Mouse (Mus musculus) testis, adult 2 months (tissue): ENCODE results near the gene BC035044.

Experiments used
- CTCF ChIP-seq: fragments of 200-500 bp; IDR thresholded peaks from 2 replicates; pipeline ENCODE4 v1.5.1; 2012; ENCODE audit warnings: low read depth, mild to moderate bottlenecking, inconsistent platforms, low read length, moderate library complexity; ENCODE audit not compliant: control insufficient read depth, insufficient read depth, insufficient replicate concordance
- POLR2A ChIP-seq: fragments of 200-500 bp; IDR thresholded peaks from 2 replicates; pipeline ENCODE4 v1.6.1; 2012; ENCODE audit warnings: low read depth, mild to moderate bottlenecking, inconsistent platforms, low read length, moderate library complexity; ENCODE audit not compliant: control insufficient read depth

DNA sequence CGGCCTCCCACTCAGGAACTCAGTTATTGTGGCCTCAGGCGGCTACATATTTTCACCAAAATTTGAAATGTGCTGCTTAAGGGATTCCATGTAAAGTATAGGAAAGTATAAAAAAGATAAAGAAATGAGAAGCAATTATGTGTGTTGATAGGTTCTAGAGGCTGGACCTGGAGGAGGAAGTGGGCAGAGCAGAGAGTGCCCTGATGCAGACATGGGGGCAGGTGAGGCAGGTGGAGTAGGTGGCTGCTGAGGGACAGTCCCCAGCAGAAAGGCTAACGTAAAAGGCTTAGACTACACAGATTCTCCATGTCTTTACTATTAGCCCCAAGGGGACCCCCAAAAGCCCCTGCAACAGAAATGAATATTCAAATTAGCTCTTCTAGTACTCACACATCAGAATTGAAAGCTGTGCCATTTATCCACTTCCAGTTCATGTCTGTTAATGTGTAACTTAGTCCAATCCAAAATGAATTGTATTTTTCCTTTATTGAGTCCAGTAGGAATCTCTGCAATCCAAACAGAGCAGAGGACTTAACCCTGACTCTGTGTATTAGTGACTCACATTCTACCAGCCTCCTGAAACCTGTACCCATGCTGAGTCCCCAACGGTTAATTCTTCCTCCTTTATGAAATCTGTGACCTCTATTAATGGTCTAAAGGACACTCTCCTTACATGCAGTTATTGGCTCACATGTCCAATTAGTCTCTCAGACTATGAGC lies 72.7 kb downstream of the BC035044 start:
- TF ChIP-seq CTCF, result no peak
- TF ChIP-seq POLR2A, result no peak
